Mouse (Mus musculus) spleen, postnatal 14 days (tissue): Measurements from ENCODE around the gene Grin2d.
"Not testable (repeated sequence)": the region's sequence is repeated elsewhere in the genome, so short reads cannot be mapped to it uniquely, and the experiment has no call there.

ENCODE experiments used
- DNase-seq, 2 experiments: peaks; one replicate each; pipeline ENCODE4 v3.0.0; 2021 to 2022; ENCODE audit warnings: low spot score in 2 of 2

Grin2d gene

DNA sequence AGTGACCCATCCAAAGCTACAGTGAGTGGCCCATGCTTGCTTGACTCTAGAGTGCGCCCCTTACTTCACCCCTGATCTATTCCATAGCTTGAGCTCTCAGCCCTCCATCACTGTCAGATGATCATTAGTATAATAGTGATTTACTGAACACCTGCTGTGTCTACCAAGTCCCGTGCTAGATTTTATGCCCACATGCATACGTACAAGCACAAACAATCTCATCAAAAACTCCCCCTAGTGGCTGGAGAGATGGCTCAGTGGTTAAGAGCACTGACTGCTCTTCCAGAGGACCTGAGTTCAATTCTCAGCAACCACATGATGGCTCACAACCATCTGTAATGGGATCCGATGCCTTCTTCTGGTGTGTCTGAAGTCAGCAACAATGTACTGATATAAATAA, 19.9 kb upstream of the Grin2d start:
- DNase-seq, result not testable (repeated sequence)

GRCm38 (mm10) chr7:45897258-45897757, 19.1 kb upstream of the Grin2d start:
- peak in 1 of 2 experiments; percentile 46 for DNase-seq

DNA sequence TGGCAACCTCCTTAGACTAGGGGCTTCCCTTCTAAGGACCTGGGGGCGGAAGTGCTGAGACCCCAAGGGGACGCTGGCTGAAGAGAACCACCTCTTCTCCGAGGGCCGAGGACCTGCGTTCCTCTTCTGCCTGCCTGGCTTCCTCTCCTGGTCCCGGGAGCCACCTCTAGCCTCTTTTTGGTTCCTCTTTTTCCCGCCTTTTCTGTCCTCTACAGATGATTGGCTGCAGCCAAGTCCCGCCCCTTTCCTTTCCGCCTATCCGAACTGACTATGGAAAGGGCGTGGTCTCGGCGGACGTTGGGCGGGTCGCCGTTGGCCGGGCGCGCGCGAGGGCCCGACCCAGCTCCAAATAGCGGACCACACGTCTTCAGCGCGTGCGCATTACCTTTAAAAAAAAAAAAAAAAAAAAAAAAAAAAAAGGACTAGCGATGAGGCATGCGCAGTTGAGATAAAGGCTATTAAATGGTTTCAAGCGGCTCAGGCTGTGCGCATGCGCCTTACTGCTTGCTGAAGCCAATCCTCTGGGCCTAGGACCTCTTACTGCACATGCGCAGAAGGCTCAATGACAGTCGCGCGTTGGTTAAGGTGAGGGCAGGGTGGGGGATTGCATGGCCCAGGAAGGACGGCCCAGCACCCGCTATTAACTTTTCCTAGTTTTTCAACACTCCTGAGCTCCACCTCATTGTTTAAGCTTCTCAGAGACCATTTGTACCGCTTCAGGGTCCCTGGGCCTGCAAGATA, 18.5 kb upstream of the Grin2d start, which contains the start of the genes Syngr4 and Tmem143:
Gene Syngr4 (minus strand): TSS at position 198 of the 741 bp plus-strand sequence.
Gene Tmem143 (plus strand): TSS at position 425 of the 741 bp plus-strand sequence.
- DNase-seq, result peak; percentile 91 to 93

GRCm38 (mm10) chr7:45895931-45896516, 17.8 kb upstream of the Grin2d start:
- no peak for DNase-seq

- no peak for DNase-seq
These were observed 14.5 kb upstream of the Grin2d start for GRCm38 (mm10) chr7:45892651-45893050.

- no peak for DNase-seq
These were observed 9.1 kb upstream of the Grin2d start for GRCm38 (mm10) chr7:45887246-45887645.

GRCm38 (mm10) chr7:45881011-45881410, 2.8 kb upstream of the Grin2d start:
- no peak for DNase-seq

DNA sequence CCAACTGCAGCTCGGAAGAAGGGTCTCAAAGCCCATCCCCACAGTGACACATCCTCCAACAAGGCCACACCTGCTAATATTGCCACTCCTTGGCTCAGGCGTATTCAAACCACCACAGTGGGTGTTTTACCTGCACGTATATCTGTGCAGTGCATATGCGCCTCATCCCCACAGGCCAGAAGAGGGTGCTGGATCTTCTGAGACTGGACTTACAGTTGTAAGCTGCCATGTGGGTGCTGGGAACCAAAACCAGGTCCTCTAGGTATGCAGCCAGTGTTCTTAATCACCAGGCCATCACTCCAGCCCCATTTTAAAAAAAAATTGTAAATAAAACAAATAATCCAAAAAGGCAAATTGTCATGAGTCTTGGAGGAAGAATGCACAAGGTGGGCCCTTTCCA, 2.4 kb upstream of the Grin2d start:
- DNase-seq, result no peak

GRCm38 (mm10) chr7:45876895-45877294, 1.3 kb downstream of the Grin2d start:
- no peak for DNase-seq

DNA sequence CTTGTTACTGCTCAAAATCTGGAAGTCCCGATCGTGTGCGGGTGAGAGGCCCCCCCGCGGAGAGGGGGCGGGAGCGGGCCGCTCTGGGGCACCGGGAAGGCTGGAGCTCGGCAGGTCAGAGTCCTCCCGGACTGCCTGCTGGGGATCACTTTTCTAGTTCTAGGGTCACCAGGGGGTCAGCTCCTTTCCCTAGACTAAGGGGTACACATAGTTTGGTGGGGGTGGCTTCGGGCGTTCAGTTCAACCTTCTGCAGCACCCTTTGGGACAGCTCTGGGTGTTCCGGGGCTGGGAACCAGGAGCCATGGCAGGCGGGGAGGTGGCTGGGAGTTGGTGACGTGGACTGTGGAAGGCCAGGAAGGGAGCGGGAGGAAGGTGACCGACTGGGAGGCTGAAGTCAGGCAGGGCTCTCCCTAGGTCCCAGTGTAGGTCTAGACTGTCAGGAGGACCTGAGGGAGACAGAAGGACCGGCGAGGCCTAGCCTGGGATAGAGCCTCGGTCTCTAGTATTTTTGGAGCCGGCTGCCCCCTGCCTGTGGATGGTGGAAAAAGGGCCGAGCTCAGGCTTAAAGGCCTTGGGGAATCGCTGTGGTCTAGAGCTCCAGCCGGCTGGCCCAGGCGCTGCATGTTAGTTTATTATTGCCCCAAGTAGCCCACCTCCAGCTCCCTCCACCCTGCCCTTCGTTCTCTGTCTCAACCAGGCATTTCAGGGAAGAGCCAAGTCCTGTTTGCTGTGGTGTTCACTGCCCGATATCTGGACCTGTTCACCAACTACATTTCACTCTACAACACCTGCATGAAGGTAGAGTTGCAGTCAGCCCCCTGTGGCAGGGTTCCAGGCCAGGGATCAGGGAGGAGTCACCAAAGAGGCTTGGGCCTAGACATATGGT, 4.9 kb downstream of the Grin2d start:
- DNase-seq, result peak; percentile 43 to 58

DNA sequence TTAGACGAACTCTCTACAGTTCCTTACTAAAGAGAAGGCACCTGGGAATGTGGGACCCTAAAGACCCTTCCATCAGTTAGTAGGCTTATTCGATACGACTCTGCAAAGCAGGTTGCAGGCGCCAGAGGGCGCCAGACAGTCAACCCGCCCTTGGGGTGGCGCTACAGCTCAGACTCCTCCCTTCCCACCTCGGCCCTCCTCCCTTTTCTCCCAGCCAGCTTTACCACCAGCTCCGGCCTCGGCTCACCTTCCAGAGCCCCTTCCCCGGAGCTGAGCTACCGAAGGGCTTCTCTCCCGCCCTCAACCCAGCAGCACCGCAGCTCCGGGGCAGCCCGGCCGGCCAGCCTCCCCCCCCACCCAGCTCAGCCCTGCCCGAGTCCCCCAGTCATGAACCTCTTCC, 5.6 kb downstream of the Grin2d start, which contains the start of gene Kdelr1:
Gene Kdelr1 (plus strand): TSS at position 149 of the 400 bp plus-strand sequence.
- DNase-seq, result peak; percentile 82 to 90

DNA sequence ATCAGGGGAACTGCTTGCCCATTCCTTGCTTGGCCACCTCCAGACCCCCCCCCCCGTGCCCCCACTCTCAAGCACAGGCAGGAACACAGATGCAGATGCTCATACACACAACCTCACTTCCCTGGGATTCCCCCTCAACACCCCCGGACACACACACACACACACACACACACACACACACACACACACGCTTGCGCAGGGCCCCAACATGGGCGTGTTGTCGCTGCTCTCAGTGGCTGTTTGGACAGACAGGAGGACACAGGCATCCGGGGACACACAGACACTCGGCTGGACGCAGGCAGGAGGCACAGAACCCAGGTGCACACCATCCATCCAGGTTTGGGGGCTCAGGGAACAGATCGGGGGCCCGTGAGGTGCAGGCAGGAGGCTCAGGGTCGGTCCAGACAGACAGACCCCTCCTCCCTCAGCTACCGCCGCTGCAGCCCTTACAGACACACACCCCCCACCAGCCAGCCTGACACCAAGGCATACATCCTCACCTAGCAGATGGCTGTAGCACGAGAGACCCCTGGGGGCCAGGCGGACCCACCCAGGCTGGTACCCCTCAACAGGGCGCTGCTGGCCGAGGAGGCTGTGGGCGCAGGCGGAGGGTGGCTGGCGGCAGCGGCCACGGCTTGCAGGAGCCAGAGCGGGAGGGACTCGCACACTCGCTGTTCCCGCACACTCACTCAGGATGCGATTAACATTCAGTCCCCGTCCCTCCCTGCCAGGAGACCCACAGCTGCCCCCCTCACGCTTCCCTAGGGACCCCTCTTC, 7.7 kb downstream of the Grin2d start:
- no peak for DNase-seq

DNA sequence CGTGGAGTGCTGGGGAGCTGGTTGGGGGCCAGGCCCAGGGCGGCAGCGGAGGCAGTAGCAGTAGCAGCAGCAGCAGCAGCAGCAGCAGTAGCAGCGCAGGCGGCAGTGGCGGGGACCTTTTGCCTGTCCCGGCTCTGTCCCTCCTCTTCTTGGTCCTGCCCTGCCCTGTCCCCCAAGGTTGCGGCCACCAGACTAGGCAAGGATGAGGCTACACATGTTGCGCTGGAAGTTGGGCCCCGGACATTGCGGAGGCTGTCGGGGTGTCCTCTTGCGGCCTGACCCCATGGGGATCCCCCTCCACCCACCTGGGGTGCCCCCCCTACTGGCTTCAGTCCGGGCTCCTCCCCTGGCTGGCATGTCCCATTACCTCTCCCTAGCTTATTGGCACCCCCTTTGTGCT, 8.4 kb downstream of the Grin2d start:
- no peak for DNase-seq

DNA sequence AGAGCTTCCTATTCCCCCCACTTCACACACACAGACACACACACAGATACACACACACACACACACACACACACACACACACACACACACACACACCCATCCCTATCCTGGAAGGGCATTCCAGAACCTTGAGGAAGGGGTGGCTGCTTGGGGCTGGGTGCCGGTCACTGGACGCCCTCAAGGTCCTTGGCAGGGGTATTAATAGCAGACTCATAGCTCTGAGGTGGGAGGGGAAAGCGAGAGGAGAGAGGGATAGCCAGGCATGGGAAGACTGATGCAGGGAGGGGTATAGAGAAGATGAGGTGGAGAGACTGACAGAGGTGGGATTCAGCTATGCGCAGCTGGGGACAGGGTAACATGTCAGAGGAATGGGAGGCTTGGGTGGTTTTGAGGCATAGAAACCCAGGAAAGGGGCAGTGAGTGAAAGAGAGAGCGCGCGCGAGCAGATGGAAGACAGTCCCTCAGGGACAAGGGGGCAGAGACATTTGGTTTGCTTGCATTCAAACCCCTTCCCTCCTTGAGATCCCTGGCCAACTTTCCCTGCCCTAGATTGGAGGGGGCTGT, 9.0 kb downstream of the Grin2d start:
- no peak for DNase-seq

GRCm38 (mm10) chr7:45867871-45868270, 10.3 kb downstream of the Grin2d start:
- no peak for DNase-seq

- peak; percentile 73 to 89 for DNase-seq
These were observed 12.0 kb downstream of the Grin2d start for GRCm38 (mm10) chr7:45865925-45866910.

DNA sequence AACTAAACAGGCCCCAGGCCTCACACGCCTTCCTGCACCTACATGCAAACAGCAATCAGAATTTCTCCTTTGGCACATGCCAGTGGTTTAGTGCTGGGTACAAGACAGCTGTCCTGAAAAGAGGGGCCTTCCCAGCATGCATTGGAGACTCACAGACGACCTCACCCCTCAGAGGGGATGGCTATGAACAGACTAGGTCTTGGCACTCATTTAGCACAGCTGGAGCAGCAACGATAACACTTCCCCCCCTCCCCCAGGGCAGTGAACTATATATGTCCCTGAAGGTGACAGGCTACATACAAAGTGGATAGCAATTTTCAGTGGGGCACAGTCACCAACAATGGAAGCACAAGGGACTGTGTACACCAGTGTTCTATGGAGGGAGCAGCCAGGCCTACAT, 13.7 kb downstream of the Grin2d start:
- DNase-seq, result no peak

DNA sequence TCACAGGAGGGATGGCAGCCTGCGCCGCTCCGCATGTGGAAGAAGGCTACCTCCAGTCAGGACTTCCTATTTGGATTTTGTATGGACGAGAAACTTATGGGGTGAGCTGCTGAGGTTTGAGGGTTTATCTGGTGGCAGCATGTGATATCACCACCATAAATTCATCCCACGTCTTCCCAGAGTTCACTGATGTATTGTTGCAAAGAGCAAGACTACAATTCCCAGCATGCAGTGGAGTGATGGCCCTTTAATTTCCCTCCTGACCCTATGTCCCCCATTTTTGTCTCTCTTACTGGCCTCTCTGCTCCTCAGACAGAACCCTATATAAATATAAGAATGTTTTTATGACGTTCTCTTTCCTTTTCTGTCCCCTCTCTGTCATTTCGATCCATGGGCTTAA, 15.4 kb downstream of the Grin2d start:
- DNase-seq, result no peak

DNA sequence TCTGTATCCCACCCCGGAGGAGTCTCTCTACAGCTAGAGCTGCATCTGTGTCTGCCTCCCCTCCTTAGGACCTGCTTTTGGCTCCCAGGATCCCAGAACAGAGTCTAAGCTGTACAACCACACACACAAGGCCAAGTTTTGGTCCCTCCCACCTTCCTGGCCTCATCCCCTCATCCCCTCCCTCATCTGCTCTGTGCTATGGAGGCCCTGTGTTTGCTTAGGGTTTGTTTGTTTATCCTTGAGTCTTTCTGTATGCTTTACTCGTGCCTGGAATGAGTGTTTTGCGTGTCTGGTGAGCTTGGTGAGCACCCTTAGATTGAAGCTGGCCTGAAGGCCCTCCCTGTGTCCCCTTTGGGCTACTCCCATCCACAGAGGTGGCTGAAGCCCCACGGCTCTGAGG, 19.2 kb downstream of the Grin2d start:
- DNase-seq, result no peak
